Mouse (Mus musculus): Measurements from ENCODE around the gene Olfr97.
"Not testable (repeated sequence)": the region's sequence is repeated elsewhere in the genome, so short reads cannot be mapped to it uniquely, and the experiment has no call there.

Olfr97 gene

DNA sequence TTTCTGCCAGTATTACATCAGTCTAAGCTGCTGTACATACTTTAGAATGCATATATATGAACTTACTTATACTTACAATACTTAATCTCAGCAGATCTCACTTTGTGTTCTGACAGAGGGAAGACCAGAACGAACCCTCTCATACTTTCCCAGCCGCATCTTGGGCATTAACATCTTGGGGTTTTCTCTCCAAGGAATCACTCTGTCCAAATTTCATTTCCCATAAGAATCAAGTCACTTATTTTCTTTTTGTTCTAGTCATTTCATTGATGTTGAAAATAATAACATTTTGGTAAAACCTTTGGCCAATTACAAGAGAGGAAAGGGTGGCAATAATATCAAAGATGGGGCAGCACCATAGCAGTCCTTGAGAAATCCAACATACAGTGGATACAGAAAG, at the start of gene Olfr97:
Gene Olfr97 (minus strand): TSS at position 101 of the 400 bp plus-strand sequence.
- DNase-seq, result not testable (repeated sequence)

DNA sequence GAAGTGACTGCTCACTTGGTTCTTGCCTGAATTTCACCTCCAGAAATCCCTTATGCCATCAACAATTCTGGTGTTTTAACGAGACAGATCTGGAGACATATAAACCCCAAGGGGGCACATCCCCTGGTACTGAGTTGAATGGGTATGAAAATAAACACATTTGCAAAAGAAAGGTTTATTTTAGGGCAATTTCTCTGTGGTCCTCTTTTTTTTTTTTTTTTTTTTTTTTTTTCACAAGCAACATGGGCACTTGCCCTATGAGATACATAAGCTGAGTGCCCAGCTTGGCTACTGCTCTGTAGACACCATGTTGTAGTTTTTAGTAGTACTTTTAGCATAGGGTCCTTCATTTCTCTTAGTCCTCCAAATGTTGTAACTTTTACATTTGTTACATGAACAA, 46.2 kb upstream of the Olfr97 start, which contains the start of gene Olfr99:
Gene Olfr99 (minus strand): TSS at position 101 of the 400 bp plus-strand sequence.
- no peak for DNase-seq

DNA sequence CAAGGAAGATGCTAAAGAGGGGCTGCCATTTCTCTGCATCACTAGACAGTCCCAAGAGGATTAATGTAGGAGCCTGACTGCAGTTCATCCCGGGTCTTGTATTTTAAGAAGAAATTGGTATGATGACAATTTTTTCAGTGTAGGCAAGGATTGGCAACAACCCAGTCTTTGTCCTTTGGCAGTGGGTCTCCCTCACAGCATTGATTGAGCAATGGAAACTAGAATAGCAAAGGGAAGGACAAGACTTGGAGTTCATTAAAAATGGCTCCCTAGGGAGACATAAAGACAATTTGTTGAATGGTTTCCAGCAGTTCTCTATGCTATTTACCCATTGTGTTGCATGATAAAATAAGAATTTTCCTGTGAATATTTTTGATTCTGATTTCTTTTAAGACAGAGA, 43.2 kb upstream of the Olfr97 start:
- DNase-seq, result no peak

DNA sequence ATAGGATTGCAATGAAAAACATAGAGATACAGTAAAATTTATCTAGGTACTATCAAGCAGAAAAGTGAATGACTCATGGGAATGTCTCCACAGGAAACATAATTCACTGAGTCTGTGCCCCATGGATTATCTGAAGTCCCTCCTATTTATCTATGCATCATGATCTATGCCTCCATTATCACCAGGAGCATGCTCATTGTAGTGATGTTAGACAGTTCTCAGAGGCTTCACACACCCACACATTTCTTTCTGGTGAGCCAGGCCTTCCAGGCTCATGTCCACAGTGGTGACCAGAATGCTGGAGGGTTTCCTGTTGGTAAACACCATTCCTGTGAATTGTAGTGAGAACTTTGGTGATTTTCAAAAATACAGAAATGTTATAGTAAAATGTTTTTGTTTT, 39.4 kb upstream of the Olfr97 start:
- DNase-seq, result no peak

DNA sequence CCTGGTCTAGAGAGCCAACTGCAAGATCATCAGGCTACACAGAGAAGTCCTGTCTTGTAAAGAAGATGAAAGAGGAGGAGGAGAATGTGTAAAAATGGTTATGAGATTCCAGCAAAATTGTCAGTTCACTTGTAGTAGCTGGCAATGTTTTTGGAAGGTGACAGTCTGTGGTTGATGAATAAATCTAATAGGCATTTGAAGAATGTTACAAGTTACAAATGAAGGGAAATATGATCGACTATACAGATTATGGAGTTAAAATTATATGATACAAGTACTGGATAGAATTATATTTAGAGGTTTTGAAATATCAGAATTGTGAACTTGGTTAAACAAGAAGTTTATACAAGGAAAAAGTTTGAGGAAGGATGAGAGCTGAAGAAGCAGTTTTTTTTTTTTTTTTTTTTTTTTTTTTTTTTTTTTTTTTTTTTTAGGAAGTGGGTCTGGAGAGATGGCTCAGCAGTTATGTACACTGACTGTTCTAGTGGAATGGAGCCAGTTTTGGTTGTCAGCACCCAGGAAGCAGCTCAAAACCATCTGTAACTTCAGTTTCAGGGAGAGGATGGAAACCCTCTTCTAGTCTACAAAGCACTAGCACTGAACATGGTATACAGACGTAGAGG, 38.6 kb upstream of the Olfr97 start:
- no peak for DNase-seq

DNA sequence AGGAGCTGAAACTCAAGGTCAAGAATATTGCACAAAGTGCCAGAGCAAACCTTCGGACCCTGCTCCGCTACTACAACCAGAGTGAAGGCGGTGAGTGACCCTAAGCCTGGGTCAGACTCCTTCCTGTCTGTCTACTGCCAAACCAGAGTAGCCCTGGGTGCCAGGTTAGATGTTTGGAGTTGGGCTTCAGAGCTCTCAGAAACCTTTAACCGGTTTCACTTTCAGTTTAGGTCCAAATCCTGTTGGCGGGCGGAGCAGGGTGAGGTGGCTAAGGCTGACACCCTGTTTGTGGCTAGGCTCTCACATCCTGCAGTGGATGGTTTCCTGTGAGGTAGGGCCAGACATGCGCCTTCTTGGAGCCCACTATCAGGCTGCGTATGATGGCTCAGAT, 33.6 kb upstream of the Olfr97 start:
- DNase-seq, result peak; percentile 18

DNA sequence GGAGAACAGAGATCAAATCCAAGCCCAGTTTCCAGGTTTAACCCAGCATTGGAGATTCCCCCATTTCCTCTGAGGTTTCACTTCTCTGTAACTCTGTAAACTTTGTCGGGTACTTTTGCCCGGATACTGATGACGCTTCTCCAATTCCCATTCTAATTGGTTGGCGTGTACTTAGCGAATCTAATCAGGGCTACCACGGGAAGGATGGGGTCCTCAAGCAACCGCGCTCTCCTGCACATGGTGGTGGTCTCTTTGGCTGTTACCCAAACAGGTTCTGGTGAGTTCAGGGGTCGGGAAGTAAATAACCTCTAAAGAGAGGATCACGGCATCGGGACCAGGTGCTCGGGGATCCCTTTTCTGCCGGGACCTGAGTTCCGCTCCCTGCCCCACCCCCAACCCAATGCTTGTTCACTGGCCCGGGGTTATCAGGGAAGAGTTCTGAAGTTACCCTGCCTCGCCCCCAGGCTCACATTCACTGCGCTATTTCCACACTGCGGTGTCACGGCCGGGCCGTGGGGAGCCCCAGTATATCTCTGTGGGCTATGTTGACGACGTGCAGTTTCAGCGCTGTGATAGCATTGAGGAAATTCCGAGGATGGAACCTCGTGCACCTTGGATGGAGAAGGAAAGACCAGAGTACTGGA, 33.0 kb upstream of the Olfr97 start, which contains the start of gene H2-M3:
Gene H2-M3 (plus strand): TSS at position 163 of the 644 bp plus-strand sequence.
- peak; percentile 74 for DNase-seq

DNA sequence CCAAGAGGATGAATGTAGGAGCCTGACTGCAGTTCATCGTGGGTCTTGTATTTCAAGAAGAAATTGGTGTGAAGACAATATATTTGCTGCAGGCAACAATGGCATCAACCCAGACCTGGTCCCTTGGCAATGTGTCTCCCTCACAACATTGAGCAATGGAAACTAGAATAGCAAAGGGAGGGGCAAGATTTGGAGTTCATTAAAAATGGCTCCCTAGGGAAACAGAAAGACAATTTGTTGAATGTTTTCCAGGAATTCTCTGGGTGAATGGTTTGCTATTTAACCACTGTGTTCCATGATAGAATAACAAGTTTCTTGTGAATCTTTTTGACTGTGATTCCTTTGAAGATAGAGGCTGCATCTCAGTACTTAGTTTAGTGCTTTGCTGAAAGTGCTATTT, 26.5 kb upstream of the Olfr97 start, which contains the start of gene Olfr98:
Gene Olfr98 (minus strand): TSS at position 124 of the 400 bp plus-strand sequence.
- DNase-seq, result no peak

DNA sequence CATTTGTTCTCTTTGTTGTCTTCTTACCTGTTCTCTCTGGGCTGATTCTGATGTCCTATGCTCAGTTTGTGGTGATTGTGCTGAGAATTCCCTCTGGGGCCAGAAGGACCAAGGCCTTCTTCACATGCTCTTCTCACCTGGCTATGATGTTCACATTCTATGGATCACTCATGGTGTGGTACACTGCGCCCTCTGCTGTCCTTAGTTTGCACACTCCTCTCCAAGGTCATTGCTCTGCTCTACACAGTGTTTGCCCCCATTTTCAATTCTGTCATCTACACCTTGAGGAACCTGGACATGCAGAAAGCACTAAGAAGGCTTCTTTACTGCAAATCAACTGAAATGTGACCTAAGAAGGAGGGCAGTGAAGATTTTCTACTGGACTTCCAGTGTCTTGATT, 13.4 kb upstream of the Olfr97 start:
- peak; percentile 14 for DNase-seq

DNA sequence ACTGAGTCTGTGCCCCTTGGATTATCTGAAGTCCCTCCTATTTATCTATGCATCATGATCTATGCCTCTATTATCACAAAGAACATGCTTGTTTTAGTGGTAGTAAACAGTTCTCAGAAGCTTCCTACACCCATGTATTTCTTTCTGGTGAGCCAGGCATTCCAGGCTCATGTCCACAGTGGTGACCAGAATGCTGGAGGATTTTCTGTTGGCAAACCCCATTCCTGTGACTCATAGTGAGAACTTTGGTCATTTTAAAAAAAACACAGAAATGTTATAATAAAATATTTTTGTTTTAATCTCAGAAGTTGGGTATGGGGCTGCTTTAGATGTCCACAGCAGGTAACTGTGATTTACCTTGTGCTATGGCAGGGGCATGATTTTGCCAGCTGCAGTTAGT, 12.3 kb upstream of the Olfr97 start:
- no peak for DNase-seq

DNA sequence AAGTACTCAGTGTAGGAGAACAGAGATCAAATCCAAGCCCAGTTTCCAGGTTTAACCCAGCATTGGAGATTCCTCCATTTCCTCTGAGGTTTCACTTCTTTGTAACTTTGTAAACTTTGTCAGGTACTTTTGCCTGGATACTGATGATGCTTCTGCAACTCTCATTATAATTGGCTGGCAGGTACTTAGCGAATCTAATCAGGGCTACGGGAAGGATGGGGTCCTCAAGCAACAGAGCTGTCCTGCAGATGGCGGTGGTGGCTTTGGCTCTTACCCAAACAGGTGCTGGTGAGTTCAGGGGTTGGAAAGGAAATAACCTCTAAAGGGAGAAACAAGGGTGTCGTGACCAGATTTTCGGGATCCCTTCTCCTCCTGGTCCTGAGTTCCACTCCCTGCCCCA, 9.6 kb upstream of the Olfr97 start:
- DNase-seq, result no peak

DNA sequence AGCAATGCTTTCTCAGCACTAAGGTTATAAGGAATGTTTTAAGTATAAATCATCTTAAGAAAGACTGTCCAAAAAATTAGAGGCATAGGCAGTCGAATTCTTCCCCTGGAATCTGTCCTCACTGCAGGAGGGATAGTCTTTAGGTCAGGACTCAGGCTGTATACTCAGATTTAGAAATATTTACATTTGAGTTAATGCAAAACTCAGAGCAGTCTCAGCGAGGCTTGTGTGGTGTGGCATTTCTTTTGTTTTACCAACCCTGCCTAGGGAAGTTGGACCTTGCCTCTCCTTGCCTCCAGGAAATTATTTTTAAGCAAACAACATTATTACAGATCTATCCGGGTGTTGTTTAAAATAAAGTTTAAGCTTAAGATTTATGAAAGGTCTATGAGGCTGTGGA, 5.1 kb upstream of the Olfr97 start:
- no peak for DNase-seq

DNA sequence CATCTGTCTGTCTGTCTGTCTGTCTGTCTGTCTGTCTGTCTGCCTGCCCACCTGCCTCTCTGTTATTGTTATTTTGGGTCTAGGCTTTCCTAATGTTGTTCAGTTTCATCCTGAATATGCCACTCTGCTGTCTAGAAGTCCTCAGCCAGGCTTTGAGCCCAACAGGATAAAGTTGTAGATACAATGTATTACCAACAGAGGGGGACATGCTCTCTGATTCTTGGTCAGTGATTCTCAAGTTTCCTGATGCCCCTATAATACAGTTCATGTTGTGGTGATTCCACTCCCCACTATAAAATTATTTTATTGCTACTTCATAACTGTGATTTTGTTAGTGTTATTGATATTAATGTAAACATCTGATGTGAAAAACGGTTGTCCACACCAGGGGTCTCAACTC, 15.3 kb downstream of the Olfr97 start:
- DNase-seq, result no peak

DNA sequence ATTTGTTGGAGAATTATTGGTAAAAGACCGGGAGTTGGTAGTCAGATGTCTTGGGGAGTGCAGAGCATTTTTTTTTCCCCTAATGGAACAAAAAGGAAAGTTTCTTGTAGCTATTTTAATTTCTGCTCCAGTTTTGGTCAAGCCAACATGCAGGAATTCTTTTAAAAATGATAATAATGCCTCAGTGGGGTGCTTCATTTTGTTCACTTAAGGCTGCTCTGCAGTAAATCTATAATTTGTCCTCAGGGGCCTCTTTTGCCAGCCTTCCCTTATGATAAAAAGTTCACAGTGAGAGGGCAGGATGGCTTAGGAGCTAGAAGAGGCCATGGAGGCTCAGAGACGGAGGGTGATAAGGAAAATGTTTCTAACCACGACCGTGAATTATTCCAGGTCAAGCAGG, 17.3 kb downstream of the Olfr97 start, which contains the start of gene Olfr96:
Gene Olfr96 (plus strand): TSS at position 301 of the 400 bp plus-strand sequence.
- no peak for DNase-seq

DNA sequence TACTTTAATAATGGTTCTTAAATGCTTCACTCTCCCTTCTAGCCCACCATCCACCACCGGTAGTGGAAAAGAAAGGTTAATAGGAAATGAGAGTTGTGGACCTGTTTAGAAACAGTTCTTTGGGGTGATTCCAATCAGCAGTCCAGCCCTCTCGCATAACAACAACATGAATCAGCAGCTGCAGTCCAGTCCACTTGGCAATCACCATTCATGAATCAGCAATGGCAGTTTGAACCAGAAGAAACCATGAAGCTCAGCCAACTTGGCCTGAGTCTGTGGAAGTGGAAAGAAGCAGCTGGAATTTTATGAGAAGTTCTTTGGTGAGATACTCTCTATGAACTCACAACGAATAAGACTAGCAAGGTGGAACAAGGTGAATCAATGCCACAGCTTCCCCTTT, 18.6 kb downstream of the Olfr97 start:
- no peak for DNase-seq

DNA sequence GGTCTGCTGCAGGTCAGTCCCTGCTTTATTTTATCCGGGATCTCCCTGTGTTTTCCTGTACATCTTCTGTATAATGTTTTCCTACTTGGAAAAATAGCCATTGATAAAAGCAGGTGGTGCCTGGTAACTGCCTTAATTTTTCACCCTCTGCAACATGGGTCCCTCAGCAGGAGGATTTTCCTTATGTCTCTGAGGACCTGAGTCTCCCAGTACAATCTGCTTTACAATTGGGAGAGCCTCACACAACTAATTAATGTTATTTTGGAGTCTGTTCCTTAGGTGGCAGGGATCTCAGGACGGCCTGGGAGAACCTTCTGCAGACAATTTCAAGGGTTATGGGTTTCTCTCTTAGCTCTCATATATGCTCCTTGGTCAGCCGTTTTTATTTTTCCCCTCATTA, 24.1 kb downstream of the Olfr97 start, which contains the start of gene Olfr95:
Gene Olfr95 (minus strand): TSS at position 101 of the 400 bp plus-strand sequence.
- no peak for DNase-seq

DNA sequence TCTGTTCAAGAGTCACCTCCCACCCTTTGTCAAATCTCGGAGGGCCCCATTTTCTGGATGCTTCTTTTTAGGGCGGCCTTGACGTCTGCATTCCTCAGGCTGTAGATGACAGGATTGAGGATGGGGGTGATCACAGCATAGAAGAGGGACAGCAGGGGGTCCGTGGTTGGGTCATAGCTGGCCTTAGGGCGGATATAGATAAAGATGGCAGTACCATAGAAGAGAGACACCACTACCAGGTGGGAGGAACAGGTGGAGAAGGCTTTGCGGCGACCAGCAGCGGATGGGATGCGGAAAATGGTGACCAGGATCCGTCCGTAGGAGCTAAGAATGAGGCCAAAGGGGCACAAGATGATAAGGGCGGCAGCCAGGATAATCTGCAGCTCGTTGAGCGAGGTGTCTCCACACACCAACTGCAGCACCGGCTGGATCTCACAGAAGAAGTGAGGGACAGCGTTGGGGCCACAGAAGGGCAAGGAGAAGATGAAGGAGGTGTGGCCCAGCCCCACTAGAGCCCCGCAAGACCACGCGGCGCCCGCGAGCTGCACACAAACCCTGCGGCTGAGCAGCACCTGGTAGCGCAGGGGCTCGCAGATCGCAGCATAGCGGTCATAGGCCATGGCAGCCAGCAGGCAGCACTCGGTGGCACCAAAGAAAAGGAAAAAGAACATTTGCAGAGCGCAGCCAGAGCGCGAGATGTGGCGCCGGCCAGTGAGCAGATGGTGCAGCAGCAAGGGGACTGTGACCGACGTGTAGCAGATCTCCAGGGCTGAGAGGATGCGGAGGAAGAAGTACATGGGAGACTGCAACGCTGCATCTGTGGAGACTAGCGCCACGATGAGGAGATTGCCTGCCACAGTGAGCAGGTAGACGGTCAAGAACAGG, 26.0 kb downstream of the Olfr97 start:
- no peak for DNase-seq

DNA sequence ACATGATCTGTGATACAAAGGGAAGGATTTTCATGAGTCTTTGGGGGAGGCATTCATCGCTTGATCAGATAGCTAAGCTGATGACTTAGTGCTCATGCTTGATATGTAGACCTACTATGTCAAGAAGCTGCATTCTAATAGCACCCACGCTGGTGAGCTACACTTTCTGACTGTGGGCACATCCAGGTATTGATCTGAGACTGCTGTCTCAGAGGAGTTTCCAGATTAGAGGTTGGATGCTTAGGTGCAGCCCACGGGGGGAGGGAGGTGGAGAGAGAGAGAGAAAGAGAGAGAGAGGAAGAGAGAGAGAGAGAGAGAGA, 33.3 kb downstream of the Olfr97 start:
- no peak for DNase-seq

DNA sequence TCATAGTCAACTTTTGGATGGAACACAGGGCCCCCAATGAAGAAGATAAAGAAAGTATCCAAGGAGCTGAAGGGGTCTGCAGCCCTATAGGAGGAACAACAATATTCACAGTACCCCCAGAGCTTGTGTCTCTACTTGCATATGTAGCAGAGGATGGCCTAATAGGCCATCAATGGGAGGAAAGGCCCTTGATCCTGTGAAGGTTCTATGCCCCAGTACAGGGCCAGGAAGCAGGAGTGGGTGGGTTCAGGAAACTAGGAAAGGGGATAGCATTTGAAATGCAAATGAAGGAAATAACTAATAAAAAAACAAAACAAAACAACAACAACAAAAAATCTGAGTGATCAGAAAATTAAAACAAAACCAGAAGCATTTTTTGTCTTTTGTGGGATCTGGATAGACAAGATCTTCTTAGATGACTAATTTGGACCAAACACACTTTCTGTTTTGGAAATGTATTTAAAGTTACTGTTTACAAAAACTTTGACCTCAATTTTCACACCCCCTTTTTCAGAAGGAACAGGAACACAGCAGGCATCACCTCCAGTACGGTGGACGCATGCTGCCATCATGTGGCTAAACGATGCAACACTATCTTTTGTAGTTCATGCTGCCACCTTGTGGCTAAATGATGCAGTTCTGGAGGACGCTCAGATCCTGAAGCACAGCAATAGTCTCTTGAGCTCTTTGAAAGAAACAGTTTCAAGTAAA, 33.8 kb downstream of the Olfr97 start:
- DNase-seq, result peak; percentile 68

DNA sequence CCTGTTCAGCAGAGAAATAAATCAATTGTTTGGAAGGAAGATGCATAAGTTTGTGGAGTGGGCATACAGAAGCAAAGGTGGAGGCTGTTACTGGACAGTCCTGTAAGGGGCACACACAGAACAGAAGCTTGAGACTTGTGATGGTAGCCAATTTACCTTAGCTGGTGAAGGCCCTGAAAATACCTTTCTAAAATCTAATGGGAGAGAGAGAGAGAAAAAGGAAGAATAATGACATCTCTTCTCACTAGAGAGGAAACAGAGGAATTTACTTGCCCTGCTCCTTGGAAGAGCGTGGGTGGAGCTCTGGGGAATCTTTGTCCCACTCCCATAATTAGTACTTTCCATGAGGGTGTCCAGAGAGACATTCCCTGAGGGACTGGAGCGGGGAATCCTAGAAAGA, 36.2 kb downstream of the Olfr97 start, which contains the start of gene Olfr94:
Gene Olfr94 (minus strand): TSS at position 101 of the 400 bp plus-strand sequence.
- DNase-seq, result no peak

DNA sequence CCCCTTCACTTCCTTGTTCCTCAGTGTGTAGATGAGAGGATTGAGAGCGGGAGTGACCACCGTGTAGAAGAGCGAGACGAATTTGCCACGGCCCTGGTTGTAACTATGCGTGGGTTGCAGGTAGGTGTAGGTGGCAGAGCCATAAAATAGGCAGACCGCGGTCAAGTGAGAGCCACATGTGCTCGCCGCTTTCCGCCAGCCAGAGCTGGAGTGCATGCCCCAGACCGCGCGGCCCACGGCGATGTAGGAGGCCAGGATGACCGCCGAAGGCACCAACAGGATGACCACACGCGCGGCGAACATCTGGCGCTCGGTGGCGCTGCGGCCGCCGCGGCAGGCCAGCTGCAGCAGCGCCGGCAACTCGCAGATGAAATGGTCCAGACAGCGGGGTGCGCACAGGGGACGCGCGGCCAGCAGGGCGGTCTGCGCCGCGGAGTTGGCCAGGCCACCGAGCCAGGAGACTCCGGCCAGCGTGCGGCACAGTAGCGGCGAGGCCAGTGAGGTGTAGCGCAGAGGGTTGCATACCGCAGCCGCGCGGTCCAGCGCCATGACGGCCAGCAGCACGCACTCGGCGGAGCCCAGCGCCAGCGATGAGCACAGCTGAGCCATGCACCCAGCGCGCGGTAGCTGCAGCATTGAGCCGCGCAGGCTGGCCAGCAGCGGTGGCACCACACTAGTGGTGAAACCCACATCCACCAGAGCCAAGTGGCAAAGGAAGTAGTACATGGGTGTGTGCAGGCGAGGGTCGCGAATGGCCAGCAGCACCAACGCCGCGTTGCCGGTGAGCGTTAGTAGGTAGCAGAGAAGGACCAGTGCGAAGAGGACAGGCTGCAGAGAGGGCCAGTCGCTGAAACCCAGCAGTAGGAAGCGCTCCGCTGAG, 40.0 kb downstream of the Olfr97 start:
- peak; percentile 6 for DNase-seq

DNA sequence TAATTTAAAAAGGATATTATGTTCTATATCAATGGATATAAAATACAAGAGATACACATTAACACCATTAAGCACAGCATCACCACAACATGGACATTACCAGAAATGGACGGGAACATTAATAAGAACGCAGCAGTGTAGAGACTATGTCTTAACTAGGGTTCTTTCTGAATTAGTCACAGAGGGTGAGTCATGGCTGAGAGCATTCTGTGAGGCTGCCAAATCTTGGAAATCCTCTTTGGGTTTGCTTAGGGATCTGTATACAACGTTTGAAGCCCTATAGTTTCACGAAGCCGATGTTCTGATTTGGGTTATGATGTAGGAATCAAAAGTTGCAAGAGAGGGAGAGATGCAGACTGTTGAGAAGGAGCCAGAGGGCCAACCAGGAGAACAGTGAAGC, 42.3 kb downstream of the Olfr97 start:
- DNase-seq, result no peak

All from liver (tissue).